Mouse (Mus musculus) neural tube, embryonic 14.5 days (tissue): ENCODE data around the gene Rbms3. TPM values are rescaled to one million over a fixed set of nuclear protein-coding genes. Genes with fewer than 3 reads are reported as not detected.

Experiments used
- ATAC-seq: fragments of 200-750 bp; cut with Nextera tagmentation; 2 replicates; pipeline ENCODE4 v1.8.0; 2017; ENCODE audit warnings: low read depth, mild to moderate bottlenecking, moderate TSS enrichment, moderate library complexity
- H3K27ac ChIP-seq: fragments of 300-500 bp; sonication (generic); 2 replicates; pipeline ENCODE4 v1.5.1; 2014; ENCODE audit warnings: low read depth, mild to moderate bottlenecking, control low read depth, low read length, moderate library complexity, mixed read lengths
- H3K27me3 ChIP-seq: fragments of 300-500 bp; sonication (generic); 2 replicates; pipeline ENCODE4 v1.6.1; 2014; ENCODE audit warnings: low read length; ENCODE audit not compliant: control insufficient read depth, insufficient read depth
- H3K36me3 ChIP-seq: fragments of 300-500 bp; sonication (generic); 2 replicates; pipeline ENCODE4 v1.6.1; 2014; ENCODE audit warnings: low read length, mixed read lengths; ENCODE audit not compliant: control insufficient read depth, insufficient read depth
- H3K4me1 ChIP-seq: fragments of 300-500 bp; sonication (generic); 2 replicates; pipeline ENCODE4 v1.6.1; 2014; ENCODE audit warnings: low read length; ENCODE audit not compliant: control insufficient read depth, insufficient read depth
- H3K4me2 ChIP-seq: fragments of 300-500 bp; sonication (generic); 2 replicates; pipeline ENCODE4 v1.6.1; 2014; ENCODE audit warnings: mild to moderate bottlenecking, low read depth, low read length, control low read depth
- H3K4me3 ChIP-seq: fragments of 300-500 bp; sonication (generic); 2 replicates; pipeline ENCODE4 v1.5.1; 2014; ENCODE audit warnings: low read depth, low read length, control low read depth, mixed read lengths
- H3K9ac ChIP-seq: fragments of 300-500 bp; sonication (generic); replicated peaks from 2 replicates; pipeline ENCODE4 v1.6.1; 2014; ENCODE audit warnings: low read depth, mild to moderate bottlenecking, control low read depth, low read length, mixed read lengths
- H3K9me3 ChIP-seq: fragments of 300-500 bp; sonication (generic); 2 replicates; pipeline ENCODE4 v1.6.1; 2016; ENCODE audit warnings: low read length; ENCODE audit not compliant: control insufficient read depth
- WGBS: fragments of 180-500 bp; shearing (Covaris S2); extraction: QIAGEN DNeasy Blood & Tissue Kit; methylation state at CpG from one replicate; pipeline ENCODE4 v1.1.7; 2014; 5-methylcytosine and 5-hydroxymethylcytosine counted together
- polyA plus RNA-seq: library from polyadenylated mRNA; unstranded; fragments of >200 nt; fragmentation: Nextera tagmentation; extraction: Ambion mirVana; gene quantifications from 2 replicates; pipeline ENCODE4 v1.2.1, GENCODE M21; 2014

Gene Rbms3
- polyA plus RNA-seq, 1 experiment from 2014 or later: 79.5 TPM

- 93% methylated on average over 5 of the region's 5 CpGs for WGBS
- no peak for ATAC-seq
- H3K27ac ChIP-seq: no peak overlapping the region
Observed at GRCm38 (mm10) chr9:116871576-116871975, 758.1 kb downstream of the Rbms3 start.

GRCm38 (mm10) chr9:116866060-116866459 lies 763.7 kb downstream of the Rbms3 start:
- Histone ChIP-seq H3K4me2 (no peak overlapping the region), H3K9ac (no peak overlapping the region), H3K4me1 (no peaks in the 10 kb centered on the region), H3K27ac (no peak overlapping the region), H3K4me3 (no peak overlapping the region), H3K36me3 (no peaks in the 10 kb centered on the region), H3K27me3 (no peaks in the 10 kb centered on the region), H3K9me3 (no peaks in the 10 kb centered on the region)
- ATAC-seq: no peak
- whole genome bisulfite sequencing: 89% methylated on average over 7 of the region's 7 CpGs

More at GRCm38 (mm10) chr9:116871576-116871975, 758.1 kb downstream of the Rbms3 start:
- no peaks in the 10 kb centered on the region for H3K27me3 ChIP-seq
- H3K9ac ChIP-seq: no peak overlapping the region
- H3K4me2 ChIP-seq: no peak overlapping the region
- H3K4me1 ChIP-seq: 0 out of 2 replicates have a peak, but pooled peaks cover 3% of the 10 kb centered on the region
- H3K4me3 ChIP-seq: no peak overlapping the region
- H3K9me3 ChIP-seq: no peaks in the 10 kb centered on the region
- H3K36me3 ChIP-seq: no peaks in the 10 kb centered on the region

DNA sequence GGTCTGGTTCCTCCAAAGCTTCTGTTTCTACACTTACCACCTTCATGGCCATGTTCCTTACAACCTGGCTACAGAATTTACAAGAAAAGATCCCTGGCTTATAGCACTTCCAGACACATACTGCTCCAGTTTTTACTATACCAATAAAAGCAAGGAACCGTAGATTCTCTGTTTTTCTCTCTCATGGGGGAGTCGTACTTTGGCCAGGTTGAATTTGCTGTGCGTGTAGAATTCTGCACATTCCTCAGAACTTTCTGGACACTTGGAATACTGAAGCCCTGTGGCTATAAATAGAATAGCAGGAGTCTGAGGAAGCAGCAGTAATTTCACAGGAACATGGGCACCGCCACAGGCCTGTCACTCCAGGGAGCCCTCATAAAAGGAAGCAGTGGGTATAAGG lies 766.1 kb downstream of the Rbms3 start:
- Histone ChIP-seq H3K4me3 (no peak overlapping the region), H3K9me3 (no peaks in the 10 kb centered on the region), H3K9ac (no peak overlapping the region), H3K4me1 (no peaks in the 10 kb centered on the region), H3K27ac (no peak overlapping the region; the same call in 1 of the 2 replicates), H3K36me3 (no peaks in the 10 kb centered on the region), H3K27me3 (no peaks in the 10 kb centered on the region), H3K4me2 (no peak overlapping the region)
- no peak for ATAC-seq
- WGBS: 36% methylated on average over 4 of the region's 4 CpGs

GRCm38 (mm10) chr9:116862341-116862740 lies 767.4 kb downstream of the Rbms3 start:
- no peak overlapping the region for H3K27ac ChIP-seq

GRCm38 (mm10) chr9:116857861-116858595 lies 771.7 kb downstream of the Rbms3 start:
- ATAC-seq: no peak
- H3K27ac ChIP-seq: no peak overlapping the region
- H3K9me3 ChIP-seq: no peaks in the 10 kb centered on the region
- H3K27me3 ChIP-seq: no peaks in the 10 kb centered on the region
- 91% methylated on average over 6 of the region's 6 CpGs for WGBS
- no peak overlapping the region for H3K9ac ChIP-seq
- no peaks in the 10 kb centered on the region for H3K36me3 ChIP-seq
- H3K4me1 ChIP-seq: no peaks in the 10 kb centered on the region
- H3K4me3 ChIP-seq: no peak overlapping the region
- H3K4me2 ChIP-seq: no peak overlapping the region

More at GRCm38 (mm10) chr9:116862341-116862740, 767.4 kb downstream of the Rbms3 start:
- H3K27me3 ChIP-seq: no peaks in the 10 kb centered on the region
- no peak overlapping the region for H3K9ac ChIP-seq
- no peak for ATAC-seq
- no peaks in the 10 kb centered on the region for H3K36me3 ChIP-seq
- no peaks in the 10 kb centered on the region for H3K9me3 ChIP-seq
- H3K4me1 ChIP-seq: no peaks in the 10 kb centered on the region
- no peak overlapping the region for H3K4me2 ChIP-seq
- no peak overlapping the region for H3K4me3 ChIP-seq
- WGBS: 94% methylated on average over 3 of the region's 3 CpGs

DNA sequence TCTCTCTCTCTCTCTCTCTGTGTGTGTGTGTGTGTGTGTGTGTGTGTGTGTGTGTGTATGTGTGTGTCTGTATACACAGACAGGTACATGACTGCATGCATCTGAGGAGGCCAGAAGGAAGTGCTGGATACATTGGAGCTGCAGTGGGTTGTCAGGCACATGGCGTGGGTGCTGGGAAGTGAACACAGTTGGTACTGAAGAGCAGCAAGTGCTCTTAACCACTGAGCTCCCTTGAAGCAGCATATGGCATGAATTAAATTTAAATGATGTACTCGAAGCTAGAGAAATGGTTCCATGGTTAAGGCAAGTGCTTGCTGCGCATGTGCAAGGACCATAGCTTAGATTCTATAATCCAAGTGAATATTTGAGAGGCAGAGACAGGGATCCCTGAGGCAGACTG lies 772.6 kb downstream of the Rbms3 start:
- Histone ChIP-seq H3K27ac (no peak overlapping the region), H3K36me3 (no peaks in the 10 kb centered on the region), H3K4me1 (no peaks in the 10 kb centered on the region), H3K27me3 (no peaks in the 10 kb centered on the region), H3K9ac (no peak overlapping the region), H3K4me3 (no peak overlapping the region), H3K4me2 (no peak overlapping the region), H3K9me3 (no peaks in the 10 kb centered on the region)
- 77% methylated on average over 3 of the region's 3 CpGs for WGBS
- ATAC-seq: no peak

- no peak overlapping the region for H3K4me2 ChIP-seq
- no peaks in the 10 kb centered on the region for H3K27me3 ChIP-seq
- WGBS: 51% methylated on average over 3 of the region's 3 CpGs
- H3K4me3 ChIP-seq: no peak overlapping the region
- ATAC-seq: no peak
- H3K4me1 ChIP-seq: no peaks in the 10 kb centered on the region
- no peaks in the 10 kb centered on the region for H3K36me3 ChIP-seq
- H3K27ac ChIP-seq: no peak overlapping the region; the same call in 1 of the 2 replicates
- H3K9me3 ChIP-seq: no peaks in the 10 kb centered on the region
- no peak overlapping the region for H3K9ac ChIP-seq
Observed at GRCm38 (mm10) chr9:116855744-116856143, 774.0 kb downstream of the Rbms3 start.

GRCm38 (mm10) chr9:116848905-116849304 lies 780.8 kb downstream of the Rbms3 start:
- Histone ChIP-seq H3K4me1 (no peaks in the 10 kb centered on the region), H3K9me3 (no peaks in the 10 kb centered on the region), H3K27me3 (no peaks in the 10 kb centered on the region), H3K36me3 (no peaks in the 10 kb centered on the region), H3K4me2 (no peak overlapping the region), H3K4me3 (no peak overlapping the region), H3K9ac (no peak overlapping the region), H3K27ac (no peak overlapping the region)
- ATAC-seq: no peak
- 89% methylated on average over 4 of the region's 4 CpGs for whole genome bisulfite sequencing

- Histone ChIP-seq H3K4me2 (no peak overlapping the region), H3K4me1 (no peaks in the 10 kb centered on the region), H3K4me3 (no peak overlapping the region), H3K27ac (no peak overlapping the region), H3K9ac (no peak overlapping the region), H3K27me3 (no peaks in the 10 kb centered on the region), H3K9me3 (no peaks in the 10 kb centered on the region), H3K36me3 (no peaks in the 10 kb centered on the region)
- WGBS: 80% methylated on average over 10 of the region's 10 CpGs
- no peak for ATAC-seq
Observed at GRCm38 (mm10) chr9:116848166-116848565, 781.5 kb downstream of the Rbms3 start.
